Mouse (Mus musculus) stomach, postnatal 0 days (tissue): ENCODE measurements at regions not wholly inside any gene's neighbourhood (a gene's known extent, or its start where the extent isn't known, plus 50 kb on each side); places are given as distances from the start of the nearest gene placed in this dataset.

Experiments
- CTCF ChIP-seq: IDR thresholded peaks from 2 replicates; pipeline ENCODE4 v1.5.1; 2016; ENCODE audit warnings: antibody characterized with exemption, low read depth, mild to moderate bottlenecking, moderate library complexity
- EP300 ChIP-seq: optimal IDR thresholded peaks from 2 replicates; pipeline ENCODE3; 2016; ENCODE audit warnings: antibody characterized with exemption

- TF ChIP-seq CTCF (no peak), EP300 (no peak)
Measured at GRCm38 (mm10) chr1:168007456-168007855, 318.4 kb downstream of the Lmx1a start.
